In genomic region chr12:73715954-73716731, GRCm38 (mm10) we compare ENCODE assay signal across 10 mouse cellular contexts.
DNase-seq lines count a peak whose midpoint lies in the region; ATAC-seq and TF ChIP-seq lines count a peak whose summit lies in the region.
"Had no signal": no experiment of that assay in that cellular context is flagged by ENCODE, and none has a peak within 500 bp of the region (broad histone marks: within the 10 kb centered on the region; RNA-seq: fewer than 3 reads in every experiment).

No protein-coding gene starts in this region.

- no peak overlapping the region for H3K4me3 ChIP-seq in forebrain, postnatal 0 days (ENCODE audit: low read depth, low read length)
- H3K4me3 ChIP-seq in forebrain, embryonic 12.5 days (replicated peaks): no peak overlapping the region
- H3K4me3 ChIP-seq in midbrain, embryonic 13.5 days (replicated peaks): no peak overlapping the region
- H3K4me3 ChIP-seq in kidney, embryonic 15.5 days (replicated peaks): no peak overlapping the region
- H3K4me3 ChIP-seq: left cerebral cortex, adult 2 months had no signal

- TF ChIP-seq CTCF in forebrain, postnatal 0 days (IDR thresholded peaks at IDR 0.05; ENCODE audit: low read depth): no peak

- H3K36me3 ChIP-seq in forebrain, postnatal 0 days (ENCODE audit: insufficient read depth): no peaks in the 10 kb centered on the region
- no peaks in the 10 kb centered on the region for H3K36me3 ChIP-seq in forebrain, embryonic 12.5 days (replicated peaks)
- H3K36me3 ChIP-seq in midbrain, embryonic 13.5 days: no peaks in the 10 kb centered on the region
- no peaks in the 10 kb centered on the region for H3K36me3 ChIP-seq in kidney, embryonic 15.5 days

- peak; percentile 46 for DNase-seq in forebrain, postnatal 0 days
- DNase-seq in B cell, adult 2 months: peak; percentile 45 to 47
- no peak for DNase-seq in kidney, adult 18-20 months
- DNase-seq in adrenal gland, adult 2 months: no peak
- DNase-seq: kidney, postnatal 10 days had no signal

- no peak overlapping the region for H3K4me2 ChIP-seq in forebrain, postnatal 0 days (ENCODE audit: low read depth)
- no peak overlapping the region for H3K4me2 ChIP-seq in forebrain, embryonic 12.5 days
- H3K4me2 ChIP-seq in midbrain, embryonic 13.5 days (replicated peaks): no peak overlapping the region
- no peak overlapping the region for H3K4me2 ChIP-seq in kidney, embryonic 15.5 days

- ATAC-seq in forebrain, postnatal 0 days: peak; percentile 89
- no peak for ATAC-seq in forebrain, embryonic 12.5 days (ENCODE audit: low FRiP score)
- ATAC-seq in common myeloid progenitor, adult 5-6 weeks (replicated peaks; ENCODE audit: low read depth, poor library complexity, severe bottlenecking): peak; percentile 84
- peak; percentile 45; the same call in 1 of the 2 replicates for ATAC-seq in midbrain, embryonic 13.5 days
- no peak for ATAC-seq in kidney, embryonic 15.5 days (replicated peaks; ENCODE audit: low FRiP score)

- no peaks in the 10 kb centered on the region for H3K9me3 ChIP-seq in forebrain, postnatal 0 days (ENCODE audit: low read length)
- H3K9me3 ChIP-seq in forebrain, embryonic 12.5 days: no peaks in the 10 kb centered on the region
- H3K9me3 ChIP-seq in midbrain, embryonic 13.5 days: no peaks in the 10 kb centered on the region
- H3K9me3 ChIP-seq in kidney, embryonic 15.5 days (replicated peaks): no peaks in the 10 kb centered on the region

- H3K4me1 ChIP-seq in forebrain, postnatal 0 days (ENCODE audit: insufficient read depth): no peaks in the 10 kb centered on the region
- H3K4me1 ChIP-seq in forebrain, embryonic 12.5 days: no peaks in the 10 kb centered on the region
- H3K4me1 ChIP-seq in midbrain, embryonic 13.5 days (replicated peaks): peaks cover 3% of the 10 kb centered on the region; the same call in 1 of the 2 replicates
- H3K4me1 ChIP-seq in kidney, embryonic 15.5 days: peaks cover 4% of the 10 kb centered on the region; the same call in 1 of the 2 replicates

- H3K27me3 ChIP-seq in forebrain, postnatal 0 days (ENCODE audit: insufficient read depth, low read length): no peaks in the 10 kb centered on the region
- no peaks in the 10 kb centered on the region for H3K27me3 ChIP-seq in forebrain, embryonic 12.5 days
- H3K27me3 ChIP-seq in midbrain, embryonic 13.5 days: no peaks in the 10 kb centered on the region; the same call in none of the 2 replicates
- no peaks in the 10 kb centered on the region for H3K27me3 ChIP-seq in kidney, embryonic 15.5 days

- 38% methylated on average over 21 of the region's 21 CpGs for WGBS in forebrain, postnatal 0 days
- WGBS in forebrain, embryonic 12.5 days: 62% methylated on average over 21 of the region's 21 CpGs
- 69% methylated on average over 21 of the region's 21 CpGs for WGBS in midbrain, embryonic 13.5 days
- whole genome bisulfite sequencing in kidney, embryonic 15.5 days: 69% methylated on average over 21 of the region's 21 CpGs

- H3K9ac ChIP-seq in forebrain, postnatal 0 days: no peak overlapping the region
- H3K9ac ChIP-seq in forebrain, embryonic 12.5 days: no peak overlapping the region
- H3K9ac ChIP-seq in midbrain, embryonic 13.5 days (replicated peaks): no peak overlapping the region
- H3K9ac ChIP-seq in kidney, embryonic 15.5 days: no peak overlapping the region

- H3K27ac ChIP-seq in forebrain, postnatal 0 days (ENCODE audit: low read depth, low read length): peak overlapping the region; percentile 42
- no peak overlapping the region for H3K27ac ChIP-seq in forebrain, embryonic 12.5 days
- peak overlapping the region; percentile 30; the same call in 1 of the 2 replicates for H3K27ac ChIP-seq in midbrain, embryonic 13.5 days
- H3K27ac ChIP-seq in kidney, embryonic 15.5 days: no peak overlapping the region
- H3K27ac ChIP-seq: left cerebral cortex, adult 2 months had no signal

Comparison
In these comparisons a context has a peak if more than half of its experiments do, and no peak if none do; other contexts are left out.
1. ATAC-seq: peak in forebrain, postnatal 0 days (single experiment), common myeloid progenitor, adult 5-6 weeks (single experiment) and midbrain, embryonic 13.5 days (single experiment); none in forebrain, embryonic 12.5 days (single experiment) and kidney, embryonic 15.5 days (single experiment).
2. H3K27ac ChIP-seq: peak in forebrain, postnatal 0 days (single experiment) and midbrain, embryonic 13.5 days (single experiment); none in forebrain, embryonic 12.5 days (single experiment) and kidney, embryonic 15.5 days (single experiment).
3. DNase-seq: peak in forebrain, postnatal 0 days (single experiment) and B cell, adult 2 months (2 of 2); none in kidney, adult 18-20 months (single experiment) and adrenal gland, adult 2 months (single experiment).